Mouse (Mus musculus) kidney, postnatal 10 days (tissue): ENCODE results near the gene Itih1.

Source experiments
- DNase-seq: peaks from one replicate; pipeline ENCODE4 v3.0.0; 2021; ENCODE audit warnings: mixed read lengths

Gene Itih1

DNA sequence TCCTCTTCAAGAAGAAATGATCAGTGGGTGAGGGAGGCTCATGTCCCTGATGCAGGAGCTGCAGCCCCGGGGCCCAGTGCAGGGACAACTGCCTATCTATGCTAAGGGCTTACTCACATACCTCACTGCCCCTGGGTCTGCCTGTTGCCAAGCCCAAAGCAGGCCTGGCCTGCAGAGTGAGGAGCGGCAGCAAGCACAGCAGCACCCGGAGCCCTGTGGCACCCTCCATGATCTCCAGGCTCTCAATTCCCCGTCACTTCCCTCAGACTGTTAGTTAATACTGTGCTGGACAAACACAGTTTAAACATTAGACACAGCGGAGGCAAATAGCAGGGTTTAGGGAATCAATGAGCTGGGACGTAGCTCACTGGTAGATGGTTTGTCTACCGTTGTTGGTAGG, at the start of gene Itih1:
Gene Itih1, minus strand, starts transcription at position 252 of the 400 bp plus-strand sequence.
- DNase-seq: no peak

DNA sequence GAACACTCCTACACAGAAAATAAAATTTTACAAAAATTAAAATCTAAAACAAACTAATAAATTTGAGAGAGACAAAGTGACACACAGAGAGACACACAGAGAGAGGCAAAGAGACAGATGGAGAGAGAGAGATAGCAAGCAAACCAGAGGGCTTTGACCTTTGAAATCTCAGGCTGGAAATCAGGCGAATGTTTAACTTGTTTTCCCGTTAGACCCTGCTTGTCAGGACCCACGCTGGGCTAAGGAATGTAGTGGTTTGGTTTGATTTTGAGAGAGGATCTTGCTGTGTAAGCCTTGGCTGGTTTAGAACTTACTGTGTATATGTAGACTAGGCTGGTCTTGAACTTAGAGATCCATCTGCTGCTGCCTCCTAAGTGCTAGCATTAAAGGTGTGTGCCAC, 33.1 kb upstream of the Itih1 start:
- peak; percentile 24 for DNase-seq

GRCm38 (mm10) chr14:30974204-30974603, 31.1 kb upstream of the Itih1 start:
- peak; percentile 44 for DNase-seq

- no peak for DNase-seq
These were observed 17.3 kb upstream of the Itih1 start for GRCm38 (mm10) chr14:30960366-30960765.

- DNase-seq: no peak
These were observed 15.9 kb upstream of the Itih1 start for GRCm38 (mm10) chr14:30959031-30959430.

DNA sequence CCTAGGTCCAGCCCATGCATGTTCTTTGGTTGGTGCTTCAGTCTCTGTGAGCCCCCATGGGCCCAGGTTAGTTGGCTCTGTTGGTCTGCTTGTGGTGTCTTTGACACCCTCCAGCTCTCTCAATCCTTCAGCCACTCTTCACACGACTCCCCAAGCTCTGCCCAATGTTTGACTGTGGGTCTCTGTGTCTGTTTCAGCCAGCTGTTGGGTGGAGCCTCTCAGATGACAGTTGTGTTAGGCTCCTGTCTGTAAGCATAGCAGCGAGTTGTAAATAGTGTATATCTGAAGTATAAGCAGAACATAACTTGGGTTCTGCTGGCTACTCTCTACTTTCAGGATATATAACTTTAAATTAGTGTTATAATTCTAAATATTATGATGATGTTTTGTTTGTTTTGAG, 15.4 kb upstream of the Itih1 start:
- no peak for DNase-seq

GRCm38 (mm10) chr14:30951154-30951825, 8.2 kb upstream of the Itih1 start, which contains the start of gene Nek4:
Gene Nek4, plus strand, starts transcription at chr14:30951377.
- DNase-seq: peak; percentile 98

DNA sequence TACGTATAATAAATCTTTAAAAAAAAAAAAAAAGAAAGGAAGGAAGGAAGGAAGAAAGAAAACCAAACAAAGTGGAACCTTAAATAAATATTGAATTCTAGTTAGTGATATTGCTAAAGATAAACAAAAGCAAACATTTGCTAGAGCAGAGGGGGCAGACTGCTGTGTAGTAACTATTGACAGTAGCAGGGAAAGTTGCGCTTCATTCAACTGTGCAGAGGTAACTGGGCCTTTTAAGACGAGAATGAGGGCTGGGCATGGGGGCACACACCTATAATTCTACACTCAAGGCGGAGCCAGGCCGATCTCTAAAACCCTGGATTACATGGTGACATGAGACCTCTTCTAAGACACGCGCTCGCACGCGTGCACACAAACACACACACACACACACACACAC, 6.9 kb upstream of the Itih1 start:
- no peak for DNase-seq

DNA sequence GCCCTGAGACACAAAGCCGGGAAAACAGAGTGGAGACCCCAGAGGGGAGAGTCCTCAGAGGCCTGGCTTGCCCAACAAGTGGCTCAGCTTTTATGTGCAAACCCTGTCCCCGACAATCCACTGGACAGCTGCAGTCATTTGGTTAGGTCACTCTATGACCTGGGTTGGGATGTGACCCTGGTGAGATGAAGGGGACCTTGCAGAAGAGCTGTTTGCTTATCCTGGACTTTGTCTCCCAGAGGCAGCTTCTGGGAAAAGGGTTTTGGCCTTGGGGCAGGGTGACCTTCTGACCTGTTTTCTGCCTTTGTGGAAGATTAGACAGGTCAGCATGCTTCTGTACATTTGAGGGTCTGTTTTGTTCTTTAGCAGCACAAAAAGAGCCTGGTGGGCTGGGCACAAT, 1.7 kb upstream of the Itih1 start:
- DNase-seq: no peak

GRCm38 (mm10) chr14:30943860-30944674, 978 bp upstream of the Itih1 start:
- DNase-seq: peak; percentile 82

DNA sequence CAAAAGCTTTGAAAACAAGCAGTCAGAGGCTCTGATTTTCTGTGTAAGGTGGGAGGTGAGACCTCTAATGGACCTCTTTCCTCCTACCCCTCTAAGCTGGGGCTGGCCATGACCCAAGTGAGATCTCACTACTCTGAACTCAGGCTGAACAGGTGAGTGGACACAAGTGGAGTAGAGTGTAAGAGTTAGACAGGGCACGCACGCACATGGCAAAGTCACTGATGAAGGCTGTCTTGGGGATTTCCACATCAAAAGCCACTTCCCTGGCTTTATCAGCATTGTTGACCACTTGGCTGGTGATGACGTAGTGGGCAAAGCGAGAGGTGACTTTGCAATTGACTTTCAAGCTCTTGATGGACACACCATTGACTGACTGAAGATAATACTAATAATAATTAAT, 835 bp downstream of the Itih1 start:
- no peak for DNase-seq

DNA sequence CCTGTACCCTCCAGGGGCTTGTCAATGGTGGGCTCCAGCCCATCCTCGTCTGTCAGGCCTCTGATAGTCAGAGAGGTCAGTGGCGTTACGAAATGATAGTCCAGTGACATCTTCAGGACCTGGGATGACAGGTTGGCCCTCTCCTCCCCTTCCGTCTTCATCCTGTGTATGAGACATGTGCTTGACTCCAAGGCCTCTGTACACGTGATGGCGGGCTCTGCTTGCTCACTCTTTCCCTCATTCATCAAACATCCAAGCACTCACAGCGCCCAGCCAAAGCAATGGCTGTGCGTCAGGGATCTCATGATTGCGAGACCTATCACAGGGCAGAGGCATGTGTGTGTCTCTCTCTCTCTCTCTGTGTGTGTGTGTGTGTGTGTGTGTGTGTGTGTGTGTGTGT, 9.7 kb downstream of the Itih1 start:
- DNase-seq: no peak

- DNase-seq: no peak
These were observed 12.7 kb downstream of the Itih1 start for GRCm38 (mm10) chr14:30930386-30930785.

- DNase-seq: no peak
These were observed 17.6 kb downstream of the Itih1 start for GRCm38 (mm10) chr14:30925492-30925891.

DNA sequence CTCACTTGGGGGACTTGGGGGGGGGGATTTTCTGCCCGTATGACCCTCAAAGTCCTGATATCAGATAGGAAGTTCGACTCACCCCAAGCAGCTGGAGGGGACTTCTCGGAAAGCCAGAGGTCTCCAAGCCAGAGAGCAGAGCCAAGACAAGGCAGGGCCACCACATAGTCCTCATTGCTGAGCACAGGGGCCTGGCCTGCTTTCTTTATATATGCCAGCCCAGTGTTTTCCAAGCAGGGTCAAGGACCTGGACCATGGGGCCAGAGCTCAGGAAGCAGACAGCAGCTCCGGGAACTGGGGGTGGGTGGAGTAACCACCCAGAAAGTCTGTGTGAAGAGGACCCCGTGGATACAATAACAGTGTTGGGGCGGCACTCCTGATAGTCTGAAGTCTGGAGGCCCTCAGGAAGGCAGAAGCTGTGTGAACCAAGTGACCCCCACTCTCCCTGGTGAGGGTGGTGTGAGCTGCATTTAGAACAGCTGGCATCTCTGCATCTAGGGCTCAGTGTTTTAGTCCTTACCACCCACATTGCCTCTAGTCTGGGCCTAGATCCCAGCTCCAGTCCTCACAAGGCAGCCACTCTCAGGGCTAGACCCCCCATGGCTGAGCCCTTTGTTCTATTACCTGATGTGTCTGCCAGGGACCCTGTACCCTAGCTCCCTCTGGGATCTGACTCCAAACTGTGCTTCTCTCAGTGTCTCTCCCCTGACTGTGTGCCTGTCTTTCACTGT, 19.5 kb downstream of the Itih1 start, which contains the start of gene Itih3:
Gene Itih3, minus strand, starts transcription at position 386 of the 731 bp plus-strand sequence.
- DNase-seq: peak; percentile 21

GRCm38 (mm10) chr14:30922053-30922670, 20.9 kb downstream of the Itih1 start:
- DNase-seq: no peak

DNA sequence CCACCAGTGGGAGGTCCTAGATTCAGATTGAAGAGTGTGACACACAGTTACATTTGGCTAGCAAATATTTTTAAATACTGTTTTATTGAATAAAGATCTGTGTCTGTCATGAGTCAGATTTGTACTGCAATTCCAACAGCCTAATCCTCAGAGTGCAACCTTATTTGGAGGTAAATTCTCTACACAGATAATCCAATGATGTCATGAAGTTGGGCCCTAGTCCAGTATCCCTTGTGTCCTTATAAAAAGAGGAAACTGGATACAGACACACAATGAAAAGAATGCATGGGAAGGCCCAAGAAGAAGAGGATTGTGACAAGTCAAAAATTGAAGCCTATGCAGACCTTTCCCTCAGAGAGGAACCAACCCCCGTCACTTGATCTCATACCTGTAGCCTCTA, 26.6 kb downstream of the Itih1 start:
- DNase-seq: no peak

DNA sequence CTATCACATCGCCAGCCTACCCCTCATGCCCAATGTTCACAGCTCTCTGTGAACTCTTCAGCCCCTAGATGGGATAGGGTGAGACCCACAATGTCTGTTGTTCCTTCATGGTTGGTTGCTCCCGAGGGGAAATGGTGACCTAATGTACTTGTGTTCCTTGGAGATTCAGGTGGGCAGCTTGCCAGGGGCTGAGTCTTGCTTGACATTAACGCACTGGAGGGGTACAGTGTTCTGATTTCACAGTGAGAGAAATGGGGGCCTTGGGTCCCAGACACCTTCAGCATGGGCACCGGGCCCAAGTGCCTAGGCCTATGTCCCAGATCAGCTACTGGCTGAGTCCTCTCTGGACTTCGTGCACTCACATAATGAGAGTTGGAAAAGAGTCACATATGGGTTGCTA, 29.7 kb downstream of the Itih1 start:
- peak; percentile 68 for DNase-seq

DNA sequence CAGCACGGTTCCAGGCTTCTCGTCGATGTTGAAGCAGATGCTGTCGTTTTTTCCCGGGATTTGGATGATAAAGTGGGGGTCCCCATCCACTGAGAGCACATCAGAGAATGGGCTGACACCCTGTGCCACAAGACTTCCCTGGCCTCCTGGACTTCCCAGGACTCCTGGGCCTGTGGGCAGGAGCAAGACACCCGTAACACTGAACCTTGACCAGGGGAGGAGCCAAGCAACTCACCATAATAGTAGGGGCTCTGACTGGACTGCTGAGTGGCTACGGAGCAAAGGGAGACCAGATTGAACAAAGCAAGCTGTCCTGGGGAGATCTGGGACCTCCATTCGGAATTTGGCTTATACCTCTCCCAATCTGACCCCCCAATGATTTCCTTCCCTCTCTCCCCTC, 30.4 kb downstream of the Itih1 start:
- peak; percentile 18 for DNase-seq

GRCm38 (mm10) chr14:30911141-30911540, 31.9 kb downstream of the Itih1 start:
- DNase-seq: no peak

DNA sequence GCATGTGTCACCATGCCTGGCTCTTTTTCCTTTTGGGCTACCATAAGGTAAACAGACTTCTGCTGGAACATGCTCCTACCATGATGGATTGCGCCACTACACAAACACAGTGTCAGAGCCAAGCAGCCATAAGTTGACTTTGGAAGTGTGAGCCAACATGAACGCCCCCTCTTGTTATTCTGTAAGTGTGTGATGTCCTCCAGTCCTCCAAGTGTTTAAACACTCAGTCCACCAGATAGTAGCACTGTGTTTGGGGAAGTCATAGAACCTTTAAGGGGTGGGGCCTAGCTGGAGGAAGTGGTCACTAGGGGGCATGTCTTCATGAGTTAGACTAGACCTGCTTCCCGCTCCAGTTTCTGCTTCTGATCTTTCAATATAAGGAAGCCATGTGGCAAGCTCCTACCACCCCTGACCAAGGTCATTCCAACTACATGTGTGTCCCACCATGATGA, 35.2 kb downstream of the Itih1 start:
- no peak for DNase-seq

DNA sequence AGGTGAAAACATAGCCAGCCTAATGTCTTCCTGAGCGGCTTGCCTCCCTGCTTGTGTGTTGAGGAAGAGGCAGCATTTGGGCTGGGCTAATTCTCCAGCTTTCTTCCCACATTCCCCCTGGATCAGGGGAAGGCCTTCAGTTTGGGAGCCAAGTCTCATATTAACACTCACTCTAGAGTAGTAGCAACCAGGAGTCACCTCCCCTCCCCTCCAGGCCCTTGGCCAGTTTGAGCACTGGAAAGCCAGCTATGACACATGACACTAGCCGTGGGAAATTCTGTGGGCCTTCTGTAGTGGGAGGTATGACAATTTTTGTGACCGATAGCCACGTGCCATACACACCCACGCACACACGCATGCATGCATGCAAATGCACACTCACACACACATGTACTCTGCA, 37.1 kb downstream of the Itih1 start:
- DNase-seq: no peak

DNA sequence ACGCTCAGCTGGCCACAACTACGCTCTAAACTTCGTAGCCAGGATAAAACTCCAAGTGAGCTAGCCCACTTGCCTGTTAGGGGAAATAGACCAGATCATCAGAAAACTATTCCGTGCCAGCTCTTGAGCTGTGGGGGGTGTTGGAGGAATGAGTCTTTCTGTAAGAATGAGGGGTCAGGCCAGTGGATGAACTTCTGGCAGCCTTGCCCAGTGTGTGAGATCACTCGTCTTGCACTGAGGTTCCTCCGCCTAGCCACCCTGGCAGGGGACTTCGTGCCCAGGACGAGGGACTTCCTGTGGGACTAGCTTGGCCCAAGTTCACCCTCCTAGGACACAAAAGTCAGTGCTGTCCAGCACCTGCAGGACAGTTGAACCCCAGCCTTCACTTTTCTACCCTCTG, 38.8 kb downstream of the Itih1 start:
- no peak for DNase-seq
